Mouse (Mus musculus) cortical plate, adult 2 months (tissue): ENCODE measurements around the gene Btbd10.

Experiments
- CTCF ChIP-seq: fragments of 200-500 bp; IDR thresholded peaks from 2 replicates; pipeline ENCODE4 v1.5.1; 2011; ENCODE audit warnings: mild to moderate bottlenecking, control low read depth, low read length; ENCODE audit not compliant: insufficient read depth; ENCODE audit errors: extremely low read depth
- POLR2A ChIP-seq: fragments of 200-500 bp; IDR thresholded peaks from 2 replicates; pipeline ENCODE4 v1.6.1; 2011; ENCODE audit warnings: mild to moderate bottlenecking, low read length, control low read depth; ENCODE audit not compliant: insufficient read depth; ENCODE audit errors: extremely low read depth

GRCm38 (mm10) chr7:113292193-113292592 lies 77.0 kb downstream of the Btbd10 start:
- TF ChIP-seq CTCF (no peak), POLR2A (no peak)
